In the genomic region with DNA sequence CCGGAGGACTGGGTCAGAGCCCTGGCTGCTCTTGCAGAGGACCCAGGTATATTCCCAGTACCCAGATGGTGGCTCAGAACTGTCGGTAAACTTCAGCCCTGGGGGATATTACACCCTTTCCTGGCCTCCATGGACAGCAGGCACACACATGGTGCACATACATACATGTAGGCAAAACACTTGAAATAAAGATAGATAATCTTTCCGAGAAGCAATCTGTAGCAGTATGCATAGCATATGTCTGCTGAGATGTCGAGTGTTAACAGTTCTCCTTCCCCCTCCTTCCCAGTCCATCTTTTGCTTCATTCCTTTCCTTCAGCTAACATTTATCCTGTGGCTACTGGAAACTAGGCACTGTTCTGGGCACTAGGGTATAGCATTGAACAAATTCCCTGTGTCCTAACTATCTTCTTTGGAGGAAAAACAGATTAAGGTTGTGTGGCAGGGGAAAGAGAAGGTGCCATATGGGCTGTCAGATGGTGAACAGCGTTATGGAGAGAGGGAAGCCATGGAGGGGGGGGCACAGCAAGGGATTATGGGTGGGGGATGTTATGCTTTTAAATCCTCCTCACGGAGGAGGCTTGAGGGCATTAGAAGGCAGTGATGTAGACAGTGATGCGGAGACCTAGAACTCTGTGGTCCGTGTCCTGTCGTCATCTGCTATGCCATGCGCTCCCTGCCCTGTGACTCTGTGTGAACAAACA, we compare ENCODE assay signal across 15 mouse cellular contexts. TPM values are rescaled to one million over a fixed set of nuclear protein-coding genes. Genes with fewer than 3 reads are reported as not detected.
DNase-seq lines count a peak whose midpoint lies in the region; ATAC-seq lines count a peak whose summit lies in the region.
"Had no signal": no experiment of that assay in that cellular context is flagged by ENCODE, and none has a peak within 500 bp of the region (broad histone marks: within the 10 kb centered on the region; RNA-seq: fewer than 3 reads in every experiment).

No protein-coding gene starts in this region.

- H3K27me3 ChIP-seq in forebrain, embryonic 13.5 days = no peaks in the 10 kb centered on the region
- no peaks in the 10 kb centered on the region for H3K27me3 ChIP-seq in forebrain, embryonic 10.5 days (ENCODE audit: poor library complexity, severe bottlenecking)
- H3K27me3 ChIP-seq in hindbrain, embryonic 11.5 days (ENCODE audit: control insufficient read depth, insufficient read depth, low read length) = no peaks in the 10 kb centered on the region
- no peaks in the 10 kb centered on the region for H3K27me3 ChIP-seq in midbrain, embryonic 16.5 days (ENCODE audit: control insufficient read depth, insufficient read depth, low read depth, low read length)
- H3K27me3 ChIP-seq: lung, embryonic 15.5 days; stomach, embryonic 15.5 days had no signal

- peaks cover 10% of the 10 kb centered on the region; the same call in 1 of the 2 replicates for H3K4me1 ChIP-seq in forebrain, embryonic 13.5 days
- peaks cover 4% of the 10 kb centered on the region for H3K4me1 ChIP-seq in forebrain, embryonic 10.5 days
- H3K4me1 ChIP-seq in hindbrain, embryonic 11.5 days (replicated peaks; ENCODE audit: control insufficient read depth, insufficient read depth, low read length) = no peaks in the 10 kb centered on the region
- peaks cover 11% of the 10 kb centered on the region for H3K4me1 ChIP-seq in midbrain, embryonic 16.5 days (ENCODE audit: control insufficient read depth, insufficient read depth, low read length)
- H3K4me1 ChIP-seq: lung, embryonic 15.5 days; stomach, embryonic 15.5 days had no signal

- peak; percentile 87 for ATAC-seq in forebrain, embryonic 13.5 days
- no peak for ATAC-seq in hindbrain, embryonic 11.5 days (ENCODE audit: low FRiP score)
- ATAC-seq in midbrain, embryonic 16.5 days = peak; percentile 64

- peak overlapping the region; percentile 79 for H3K27ac ChIP-seq in forebrain, embryonic 13.5 days
- H3K27ac ChIP-seq in forebrain, embryonic 10.5 days = no peak overlapping the region
- H3K27ac ChIP-seq in hindbrain, embryonic 11.5 days (ENCODE audit: low read depth, low read length) = 0 out of 2 replicates have a peak overlapping the region, but pooled peaks have one; percentile 18
- peak overlapping the region; percentile 18 for H3K27ac ChIP-seq in midbrain, embryonic 16.5 days (ENCODE audit: low read length)
- H3K27ac ChIP-seq: lung, embryonic 15.5 days; stomach, embryonic 15.5 days had no signal

- H3K36me3 ChIP-seq in forebrain, embryonic 13.5 days (ENCODE audit: poor library complexity, severe bottlenecking) = no peaks in the 10 kb centered on the region
- H3K36me3 ChIP-seq in forebrain, embryonic 10.5 days (replicated peaks) = no peaks in the 10 kb centered on the region
- H3K36me3 ChIP-seq in hindbrain, embryonic 11.5 days (ENCODE audit: control insufficient read depth, insufficient read depth, low read length) = no peaks in the 10 kb centered on the region
- H3K36me3 ChIP-seq in midbrain, embryonic 16.5 days (ENCODE audit: control insufficient read depth, insufficient read depth, low read length) = no peaks in the 10 kb centered on the region
- H3K36me3 ChIP-seq: lung, embryonic 15.5 days; stomach, embryonic 15.5 days had no signal

- no peak overlapping the region for H3K4me3 ChIP-seq in forebrain, embryonic 13.5 days
- no peak overlapping the region for H3K4me3 ChIP-seq in forebrain, embryonic 10.5 days
- H3K4me3 ChIP-seq in hindbrain, embryonic 11.5 days (ENCODE audit: low read depth, low read length) = no peak overlapping the region
- no peak overlapping the region for H3K4me3 ChIP-seq in midbrain, embryonic 16.5 days (ENCODE audit: low read depth, low read length)
- H3K4me3 ChIP-seq: erythroblast, embryonic 14.5 days; lung, embryonic 15.5 days; myocyte; stomach, embryonic 15.5 days had no signal

- H3K4me2 ChIP-seq in forebrain, embryonic 13.5 days = no peak overlapping the region
- no peak overlapping the region for H3K4me2 ChIP-seq in hindbrain, embryonic 11.5 days (replicated peaks; ENCODE audit: low read depth, low read length)
- H3K4me2 ChIP-seq in midbrain, embryonic 16.5 days (ENCODE audit: low read length) = no peak overlapping the region
- H3K4me2 ChIP-seq: heart, embryonic 11.5 days; lung, embryonic 15.5 days; stomach, embryonic 15.5 days had no signal

- no peak for DNase-seq in forebrain, embryonic 10.5 days (ENCODE audit: extremely low spot score, low spot score)
- DNase-seq in cerebellum, adult 11-12 months = peak; percentile 86
- no peak for DNase-seq in hindbrain, embryonic 11.5 days (ENCODE audit: low spot score)
- DNase-seq in B cell, adult 2 months = no peak
- DNase-seq in yolk sac, embryonic 10.5 days (ENCODE audit: low spot score) = no peak
- DNase-seq in heart, postnatal 14 days = no peak
- DNase-seq: kidney, adult 11 months had no signal

- H3K9ac ChIP-seq in forebrain, embryonic 13.5 days = no peak overlapping the region
- no peak overlapping the region for H3K9ac ChIP-seq in hindbrain, embryonic 11.5 days (ENCODE audit: low read depth, low read length)
- no peak overlapping the region for H3K9ac ChIP-seq in midbrain, embryonic 16.5 days (ENCODE audit: low read depth, low read length)
- H3K9ac ChIP-seq: lung, embryonic 15.5 days; stomach, embryonic 15.5 days had no signal

- 70% methylated on average over 10 of the region's 10 CpGs for WGBS in forebrain, embryonic 13.5 days
- WGBS in forebrain, embryonic 10.5 days = 85% methylated on average over 10 of the region's 10 CpGs
- 67% methylated on average over 10 of the region's 10 CpGs for WGBS in hindbrain, embryonic 11.5 days
- WGBS in midbrain, embryonic 16.5 days = 53% methylated on average over 10 of the region's 10 CpGs

- H3K9me3 ChIP-seq in forebrain, embryonic 13.5 days (replicated peaks) = no peaks in the 10 kb centered on the region
- H3K9me3 ChIP-seq in forebrain, embryonic 10.5 days = no peaks in the 10 kb centered on the region
- no peaks in the 10 kb centered on the region for H3K9me3 ChIP-seq in hindbrain, embryonic 11.5 days (ENCODE audit: control insufficient read depth, low read length)
- no peaks in the 10 kb centered on the region for H3K9me3 ChIP-seq in midbrain, embryonic 16.5 days (replicated peaks; ENCODE audit: control insufficient read depth, low read length, poor library complexity, severe bottlenecking)
- H3K9me3 ChIP-seq: lung, embryonic 15.5 days; stomach, embryonic 15.5 days had no signal

- intact Hi-C loops in heart, postnatal 14 days (cut with DNase I) = no loop called here

RNA-seq across cellular contexts. Expression of a gene that starts 33.1 kb away (rescaled TPM):
- polyA plus RNA-seq in forebrain, embryonic 13.5 days (2015; fragmentation: Nextera tagmentation; extraction: Ambion mirVana) = 2.8 and 4.4 TPM in 2 replicates
- 4.1 and 5.2 TPM in 2 replicates for polyA plus RNA-seq in forebrain, embryonic 10.5 days (2016; fragmentation: Nextera tagmentation; extraction: Ambion mirVana)
- polyA plus RNA-seq in hindbrain, embryonic 11.5 days (2014; fragmentation: Nextera tagmentation; extraction: Ambion mirVana) = 2.9 and 3.4 TPM in 2 replicates
- 15.3 and 15.4 TPM in 2 replicates for polyA plus RNA-seq in midbrain, embryonic 16.5 days (2015; fragmentation: Nextera tagmentation; extraction: Ambion mirVana)
- 1 to 10 TPM in 1 of 2 experiments, under 1 TPM in 1; 0.69 to 1.0 TPM for total RNA-seq in heart, postnatal 14 days (2021)

RNA-seq across cellular contexts. Expression of a gene that starts 54.2 kb away (rescaled TPM):
- not detected in 2 replicates for polyA plus RNA-seq in forebrain, embryonic 13.5 days (2015; fragmentation: Nextera tagmentation; extraction: Ambion mirVana)
- not detected in 2 replicates for polyA plus RNA-seq in forebrain, embryonic 10.5 days (2016; fragmentation: Nextera tagmentation; extraction: Ambion mirVana)
- not detected in 2 replicates for polyA plus RNA-seq in hindbrain, embryonic 11.5 days (2014; fragmentation: Nextera tagmentation; extraction: Ambion mirVana)
- not detected in 2 replicates for polyA plus RNA-seq in midbrain, embryonic 16.5 days (2015; fragmentation: Nextera tagmentation; extraction: Ambion mirVana)
- total RNA-seq in heart, postnatal 14 days (2021) = not detected
- total RNA-seq: left cerebral cortex, postnatal 25 days had no signal
- polyA plus RNA-seq: erythroblast, embryonic 14.5 days; heart, embryonic 11.5 days; lung, embryonic 15.5 days; myocyte; stomach, embryonic 15.5 days had no signal
